Mouse (Mus musculus) cortical plate, adult 2 months (tissue): Measurements from ENCODE around the gene Tst.

Experiments
- CTCF ChIP-seq: fragments of 200-500 bp; IDR thresholded peaks from 2 replicates; pipeline ENCODE4 v1.5.1; 2011; ENCODE audit warnings: mild to moderate bottlenecking, control low read depth, low read length; ENCODE audit not compliant: insufficient read depth; ENCODE audit errors: extremely low read depth
- POLR2A ChIP-seq: fragments of 200-500 bp; IDR thresholded peaks from 2 replicates; pipeline ENCODE4 v1.6.1; 2011; ENCODE audit warnings: mild to moderate bottlenecking, low read length, control low read depth; ENCODE audit not compliant: insufficient read depth; ENCODE audit errors: extremely low read depth

- TF ChIP-seq POLR2A, result no peak
- TF ChIP-seq CTCF, result no peak
Observed at GRCm38 (mm10) chr15:78383450-78384219, 22.1 kb downstream of the Tst start.
